In genomic region chr8:92960451-92960911, GRCm38 (mm10) we compare ENCODE assay signal across 8 mouse cellular contexts. TPM values are rescaled to one million over a fixed set of nuclear protein-coding genes. Genes with fewer than 3 reads are reported as not detected.
DNase-seq lines count a peak whose midpoint lies in the region; ATAC-seq and TF ChIP-seq lines count a peak whose summit lies in the region.

No protein-coding gene starts in this region.

- H3K27me3 ChIP-seq in heart, postnatal 0 days (ENCODE audit: control insufficient read depth, insufficient read depth, low read length): peaks cover 66% of the 10 kb centered on the region
- H3K27me3 ChIP-seq in midbrain, embryonic 12.5 days: peaks cover 57% of the 10 kb centered on the region

- peak overlapping the region; percentile 37 for H3K4me3 ChIP-seq in heart, postnatal 0 days (ENCODE audit: low read depth, low read length)
- peak overlapping the region; percentile 44 for H3K4me3 ChIP-seq in midbrain, embryonic 12.5 days

- TF ChIP-seq POLR2A in brain, embryonic 14.5 days (IDR thresholded peaks at IDR 0.05; ENCODE audit: borderline replicate concordance, extremely low read depth, insufficient read depth, insufficient read length, poor library complexity, severe bottlenecking): no peak

- no peak for ATAC-seq in heart, postnatal 0 days (ENCODE audit: insufficient read depth, low read depth)
- ATAC-seq in midbrain, embryonic 12.5 days (ENCODE audit: low FRiP score, low read depth): no peak
- ATAC-seq in activated CD4-positive, CD25-positive, alpha-beta regulatory T cell, adult 4 months: no peak

- H3K4me2 ChIP-seq in heart, postnatal 0 days (ENCODE audit: low read depth, low read length): peak overlapping the region; percentile 58
- H3K4me2 ChIP-seq in midbrain, embryonic 12.5 days (replicated peaks): peak overlapping the region; percentile 74

- TF ChIP-seq EP300 in heart, postnatal 0 days (IDR thresholded peaks at IDR 0.05; ENCODE audit: low read depth): no peak

- H3K36me3 ChIP-seq in heart, postnatal 0 days (replicated peaks; ENCODE audit: control insufficient read depth, insufficient read depth, low read length): no peaks in the 10 kb centered on the region
- H3K36me3 ChIP-seq in midbrain, embryonic 12.5 days: no peaks in the 10 kb centered on the region

- no peak overlapping the region for H3K9ac ChIP-seq in heart, postnatal 0 days (replicated peaks; ENCODE audit: low read depth, low read length)
- H3K9ac ChIP-seq in midbrain, embryonic 12.5 days (replicated peaks): peak overlapping the region; percentile 34; the same call in 1 of the 2 replicates

- H3K9me3 ChIP-seq in heart, postnatal 0 days (replicated peaks; ENCODE audit: control insufficient read depth, low read length): no peaks in the 10 kb centered on the region
- H3K9me3 ChIP-seq in midbrain, embryonic 12.5 days: no peaks in the 10 kb centered on the region

- 2% methylated on average over 41 of the region's 42 CpGs for WGBS in heart, postnatal 0 days
- WGBS in midbrain, embryonic 12.5 days: under 1% methylated on average over 40 of the region's 42 CpGs

- TF ChIP-seq CTCF in brain, embryonic 14.5 days (IDR thresholded peaks at IDR 0.05; ENCODE audit: borderline replicate concordance, extremely low read depth, insufficient read depth, insufficient read length): no peak
- TF ChIP-seq CTCF in heart, postnatal 0 days (IDR thresholded peaks at IDR 0.05; ENCODE audit: low read depth): no peak

- no peaks in the 10 kb centered on the region for H3K4me1 ChIP-seq in heart, postnatal 0 days (ENCODE audit: control insufficient read depth, insufficient read depth)
- H3K4me1 ChIP-seq in midbrain, embryonic 12.5 days: peaks cover 11% of the 10 kb centered on the region

- peak; percentile 9 for DNase-seq in kidney, postnatal 10 days
- no peak for DNase-seq in kidney, adult 9 months
- DNase-seq in brain, embryonic 14.5 days (ENCODE audit: low read depth): peak; percentile 5
- DNase-seq in heart, postnatal 0 days (ENCODE audit: low spot score): no peak
- no peak for DNase-seq in yolk sac, embryonic 10.5 days (ENCODE audit: low spot score)
- no peak for DNase-seq in left cerebral cortex, adult 9 months (ENCODE audit: low spot score in 2 of 2)

- no peak overlapping the region for H3K27ac ChIP-seq in heart, postnatal 0 days (ENCODE audit: low read depth)
- no peak overlapping the region for H3K27ac ChIP-seq in midbrain, embryonic 12.5 days (replicated peaks)

RNA-seq across cellular contexts. Expression of gene Slc6a2, which starts 0.6 kb away (rescaled TPM):
- 0.82 and 2.7 TPM in 2 replicates for polyA plus RNA-seq in brain, embryonic 14.5 days (2012; rRNA removed)
- 0.27 TPM in 1 of 2 replicates, not detected in the other for total RNA-seq in heart, postnatal 0 days (2014; rRNA removed; ENCODE audit: low replicate concordance)
- not detected in 2 replicates for polyA plus RNA-seq in heart, postnatal 0 days (2015; fragmentation: Nextera tagmentation; extraction: Ambion mirVana)
- polyA plus RNA-seq in midbrain, embryonic 12.5 days (2016; fragmentation: Nextera tagmentation; extraction: Ambion mirVana): 0.17 and 0.18 TPM in 2 replicates
- polyA plus RNA-seq in activated CD4-positive, CD25-positive, alpha-beta regulatory T cell, adult 4 months (2017; shearing (Covaris generic)): not detected

RNA-seq across cellular contexts. Expression of gene Capns2, which starts 59.3 kb away (rescaled TPM):
- polyA plus RNA-seq in brain, embryonic 14.5 days (2012; rRNA removed): 1.2 and 2.6 TPM in 2 replicates
- 0.38 TPM in 1 of 2 replicates, not detected in the other for total RNA-seq in heart, postnatal 0 days (2014; rRNA removed; ENCODE audit: low replicate concordance)
- polyA plus RNA-seq in heart, postnatal 0 days (2015; fragmentation: Nextera tagmentation; extraction: Ambion mirVana): 0.11 TPM in 1 of 2 replicates, not detected in the other
- polyA plus RNA-seq in midbrain, embryonic 12.5 days (2016; fragmentation: Nextera tagmentation; extraction: Ambion mirVana): 0.18 TPM in 1 of 2 replicates, not detected in the other
- not detected for polyA plus RNA-seq in activated CD4-positive, CD25-positive, alpha-beta regulatory T cell, adult 4 months (2017; shearing (Covaris generic))

Comparison
In these comparisons a context has a peak if more than half of its experiments do, and no peak if none do; other contexts are left out.
1. DNase-seq: peak in kidney, postnatal 10 days (single experiment) and brain, embryonic 14.5 days (single experiment); none in kidney, adult 9 months (single experiment), heart, postnatal 0 days (single experiment), yolk sac, embryonic 10.5 days (single experiment) and left cerebral cortex, adult 9 months (0 of 2).